Mouse (Mus musculus): Measurements from ENCODE around the gene Plagl2. TPM values are rescaled to one million over a fixed set of nuclear protein-coding genes. Genes with fewer than 3 reads are reported as not detected.
A peak's percentile ranks its signal among the peaks of the same experiment; 100 is the strongest.

The Plagl2 gene
- polyA plus RNA-seq, 1 experiment, result 4.5 TPM

GRCm38 (mm10) chr2:153214771-153215259 is 26.4 kb downstream of the Plagl2 start:
- Histone ChIP-seq H3K27me3 (ENCODE audit: control insufficient read depth, insufficient read depth, insufficient read length) (no peaks in the 10 kb centered on the region), H3K4me3 (ENCODE audit: insufficient read depth, poor library complexity, severe bottlenecking) (no peak overlapping the region), H3K79me3 (ENCODE audit: low read depth) (no peaks in the 10 kb centered on the region), H3ac (ENCODE audit: control insufficient read depth, insufficient read length, low read depth) (no peak overlapping the region), H3K36me3 (ENCODE audit: control insufficient read depth, insufficient read depth) (peaks cover 5% of the 10 kb centered on the region), H3K79me2 (ENCODE audit: control insufficient read depth, insufficient read depth) (no peaks in the 10 kb centered on the region)
- TF ChIP-seq MAX (IDR thresholded peaks at IDR 0.05) (no peak), CTCF (IDR thresholded peaks at IDR 0.05; ENCODE audit: control insufficient read depth, insufficient read depth, insufficient read length) (no peak), MYOG (IDR thresholded peaks at IDR 0.05; ENCODE audit: control insufficient read depth, extremely low read depth, insufficient read length) (no peak), USF1 (IDR thresholded peaks at IDR 0.05; ENCODE audit: low read depth) (peak; percentile 44), CEBPB (IDR thresholded peaks at IDR 0.05; ENCODE audit: low read depth) (no peak), MYOD1 (IDR thresholded peaks at IDR 0.05; ENCODE audit: control insufficient read depth, insufficient read length, low read depth) (no peak), FOSL1 (IDR thresholded peaks at IDR 0.05; ENCODE audit: insufficient read depth, low read length, poor library complexity, severe bottlenecking) (no peak)

GRCm38 (mm10) chr2:153213351-153213750 is 27.9 kb downstream of the Plagl2 start:
- no peak overlapping the region for H3ac ChIP-seq (ENCODE audit: control insufficient read depth, insufficient read length, low read depth)
- no peaks in the 10 kb centered on the region for H3K79me3 ChIP-seq (ENCODE audit: low read depth)
- H3K27me3 ChIP-seq (ENCODE audit: control insufficient read depth, insufficient read depth, insufficient read length), result no peaks in the 10 kb centered on the region
- no peaks in the 10 kb centered on the region for H3K79me2 ChIP-seq (ENCODE audit: control insufficient read depth, insufficient read depth)
- TF ChIP-seq CEBPB (IDR thresholded peaks at IDR 0.05; ENCODE audit: low read depth), result no peak
- no peak for TF ChIP-seq MAX (IDR thresholded peaks at IDR 0.05)
- TF ChIP-seq MYOD1 (IDR thresholded peaks at IDR 0.05; ENCODE audit: control insufficient read depth, insufficient read length, low read depth), result no peak
- no peak for TF ChIP-seq USF1 (IDR thresholded peaks at IDR 0.05; ENCODE audit: low read depth)
- TF ChIP-seq MYOG (IDR thresholded peaks at IDR 0.05; ENCODE audit: control insufficient read depth, extremely low read depth, insufficient read length), result no peak
- no peak for TF ChIP-seq CTCF (IDR thresholded peaks at IDR 0.05; ENCODE audit: control insufficient read depth, insufficient read depth, insufficient read length)
- no peak for TF ChIP-seq FOSL1 (IDR thresholded peaks at IDR 0.05; ENCODE audit: insufficient read depth, low read length, poor library complexity, severe bottlenecking)
- H3K36me3 ChIP-seq (ENCODE audit: control insufficient read depth, insufficient read depth), result peaks cover 15% of the 10 kb centered on the region
- no peak overlapping the region for H3K4me3 ChIP-seq (ENCODE audit: insufficient read depth, poor library complexity, severe bottlenecking)

- Histone ChIP-seq H3K4me3 (ENCODE audit: insufficient read depth, poor library complexity, severe bottlenecking) (no peak overlapping the region), H3K79me2 (ENCODE audit: control insufficient read depth, insufficient read depth) (no peaks in the 10 kb centered on the region), H3K27me3 (ENCODE audit: control insufficient read depth, insufficient read depth, insufficient read length) (no peaks in the 10 kb centered on the region), H3ac (ENCODE audit: control insufficient read depth, insufficient read length, low read depth) (no peak overlapping the region), H3K36me3 (ENCODE audit: control insufficient read depth, insufficient read depth) (peaks cover 30% of the 10 kb centered on the region), H3K79me3 (ENCODE audit: low read depth) (no peaks in the 10 kb centered on the region)
- TF ChIP-seq CTCF (IDR thresholded peaks at IDR 0.05; ENCODE audit: control insufficient read depth, insufficient read depth, insufficient read length) (no peak), MAX (IDR thresholded peaks at IDR 0.05) (no peak), USF1 (IDR thresholded peaks at IDR 0.05; ENCODE audit: low read depth) (no peak), FOSL1 (IDR thresholded peaks at IDR 0.05; ENCODE audit: insufficient read depth, low read length, poor library complexity, severe bottlenecking) (no peak), MYOG (IDR thresholded peaks at IDR 0.05; ENCODE audit: control insufficient read depth, extremely low read depth, insufficient read length) (no peak), MYOD1 (IDR thresholded peaks at IDR 0.05; ENCODE audit: control insufficient read depth, insufficient read length, low read depth) (no peak), CEBPB (IDR thresholded peaks at IDR 0.05; ENCODE audit: low read depth) (no peak)
Measured at GRCm38 (mm10) chr2:153211451-153211850, 29.8 kb downstream of the Plagl2 start.

- H3K36me3 ChIP-seq (ENCODE audit: control insufficient read depth, insufficient read depth), result peaks cover 44% of the 10 kb centered on the region
- no peaks in the 10 kb centered on the region for H3K79me3 ChIP-seq (ENCODE audit: low read depth)
- TF ChIP-seq FOSL1 (IDR thresholded peaks at IDR 0.05; ENCODE audit: insufficient read depth, low read length, poor library complexity, severe bottlenecking) (no peak), CEBPB (IDR thresholded peaks at IDR 0.05; ENCODE audit: low read depth) (no peak), MYOG (IDR thresholded peaks at IDR 0.05; ENCODE audit: control insufficient read depth, extremely low read depth, insufficient read length) (no peak), CTCF (IDR thresholded peaks at IDR 0.05; ENCODE audit: control insufficient read depth, insufficient read depth, insufficient read length) (no peak), MYOD1 (IDR thresholded peaks at IDR 0.05; ENCODE audit: control insufficient read depth, insufficient read length, low read depth) (no peak), USF1 (IDR thresholded peaks at IDR 0.05; ENCODE audit: low read depth) (no peak), MAX (IDR thresholded peaks at IDR 0.05) (no peak)
Measured at GRCm38 (mm10) chr2:153209286-153209685, 31.9 kb downstream of the Plagl2 start.

GRCm38 (mm10) chr2:153208149-153208548 is 33.1 kb downstream of the Plagl2 start:
- no peak overlapping the region for H3K4me3 ChIP-seq (ENCODE audit: insufficient read depth, poor library complexity, severe bottlenecking)
- H3K79me2 ChIP-seq (ENCODE audit: control insufficient read depth, insufficient read depth), result no peaks in the 10 kb centered on the region
- H3K36me3 ChIP-seq (ENCODE audit: control insufficient read depth, insufficient read depth), result peaks cover 56% of the 10 kb centered on the region
- no peaks in the 10 kb centered on the region for H3K79me3 ChIP-seq (ENCODE audit: low read depth)
- no peak for TF ChIP-seq CTCF (IDR thresholded peaks at IDR 0.05; ENCODE audit: control insufficient read depth, insufficient read depth, insufficient read length)
- no peak overlapping the region for H3ac ChIP-seq (ENCODE audit: control insufficient read depth, insufficient read length, low read depth)
- H3K27me3 ChIP-seq (ENCODE audit: control insufficient read depth, insufficient read depth, insufficient read length), result no peaks in the 10 kb centered on the region

More at GRCm38 (mm10) chr2:153209286-153209685, 31.9 kb downstream of the Plagl2 start:
- no peak overlapping the region for H3ac ChIP-seq (ENCODE audit: control insufficient read depth, insufficient read length, low read depth)
- H3K4me3 ChIP-seq (ENCODE audit: insufficient read depth, poor library complexity, severe bottlenecking), result no peak overlapping the region
- no peaks in the 10 kb centered on the region for H3K27me3 ChIP-seq (ENCODE audit: control insufficient read depth, insufficient read depth, insufficient read length)
- no peaks in the 10 kb centered on the region for H3K79me2 ChIP-seq (ENCODE audit: control insufficient read depth, insufficient read depth)

DNA sequence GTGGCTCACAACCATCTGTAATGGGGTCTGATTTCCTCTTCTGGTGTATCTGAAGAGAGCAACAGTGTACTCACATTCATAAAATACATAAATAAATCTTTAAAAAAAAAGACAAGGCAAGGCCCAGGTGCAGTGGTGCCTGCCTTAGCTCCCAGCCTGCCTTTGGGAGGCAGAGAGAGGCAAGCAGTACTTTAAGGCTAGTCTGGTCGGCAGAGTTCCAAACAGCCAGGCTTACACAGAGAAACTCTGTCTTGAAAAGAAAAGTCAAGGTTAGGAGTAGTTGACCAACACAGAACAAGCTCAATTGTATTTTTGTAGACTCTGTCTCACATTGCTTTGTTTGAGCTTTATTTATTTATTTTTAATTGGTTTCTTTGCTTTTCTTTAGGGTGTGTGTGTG is 38.5 kb downstream of the Plagl2 start:
- no peak overlapping the region for H3K4me3 ChIP-seq (ENCODE audit: insufficient read depth, poor library complexity, severe bottlenecking)
- no peaks in the 10 kb centered on the region for H3K79me2 ChIP-seq (ENCODE audit: control insufficient read depth, insufficient read depth)
- TF ChIP-seq MYOG (IDR thresholded peaks at IDR 0.05; ENCODE audit: control insufficient read depth, extremely low read depth, insufficient read length), result no peak
- H3ac ChIP-seq (ENCODE audit: control insufficient read depth, insufficient read length, low read depth), result no peak overlapping the region
- H3K79me3 ChIP-seq (ENCODE audit: low read depth), result no peaks in the 10 kb centered on the region
- H3K36me3 ChIP-seq (ENCODE audit: control insufficient read depth, insufficient read depth), result peaks cover 82% of the 10 kb centered on the region
- no peaks in the 10 kb centered on the region for H3K27me3 ChIP-seq (ENCODE audit: control insufficient read depth, insufficient read depth, insufficient read length)

Measured in C2C12 (cell line).